Mouse (Mus musculus): ENCODE results near the gene Mrps15.

DNA sequence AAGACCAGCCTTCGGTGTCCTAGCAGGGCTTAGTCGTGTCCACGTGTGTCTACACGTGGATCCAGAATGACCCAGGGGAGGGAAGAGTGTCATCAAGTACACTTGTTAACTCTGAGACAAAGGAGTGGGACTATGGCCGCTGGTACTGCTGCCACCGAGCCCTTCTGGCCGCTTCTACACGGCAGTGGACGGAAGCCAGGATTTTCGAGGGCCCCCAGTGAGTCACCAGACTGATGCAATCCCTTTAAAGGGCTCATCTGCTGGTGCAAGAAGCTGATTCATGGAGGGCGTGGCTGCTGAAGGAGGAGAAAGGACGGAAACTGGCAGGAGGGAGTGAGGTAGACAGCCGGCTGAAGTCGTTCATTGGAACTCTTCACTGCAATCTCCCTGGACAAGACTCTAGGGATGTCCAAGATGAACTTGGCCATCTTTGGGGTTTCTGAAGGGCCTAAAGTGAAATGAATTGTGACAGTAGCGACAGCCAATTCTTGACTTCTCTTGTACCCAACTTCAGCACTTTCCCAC, 56.4 kb downstream of the Mrps15 start:
- TF ChIP-seq CTCF (IDR thresholded peaks at IDR 0.05 in 2 of 3, conservative IDR thresholded peaks at IDR 0.05 in 1 of 3; ENCODE audit: control insufficient read depth in 1 of 3, insufficient read depth in 1 of 3, low read depth in 2 of 3, low read length in 3 of 3, poor library complexity in 1 of 3, severe bottlenecking in 1 of 3) (no peak), SMC3 (IDR thresholded peaks at IDR 0.05; ENCODE audit: low read depth, low read length) (no peak), ZKSCAN1 (IDR thresholded peaks at IDR 0.05; ENCODE audit: low read depth, low read length) (no peak), USF1 (IDR thresholded peaks at IDR 0.05; ENCODE audit: low read depth, low read length) (no peak), EP300 (IDR thresholded peaks at IDR 0.05; ENCODE audit: low read depth in 1 of 2, low read length in 2 of 2) (peak; percentile 46 to 78; a peak in 3 of 4 replicates), UBTF (IDR thresholded peaks at IDR 0.05; ENCODE audit: borderline replicate concordance, insufficient read depth, low read depth, low read length) (no peak), POLR2AphosphoS2 (IDR thresholded peaks at IDR 0.05; ENCODE audit: low read length) (0 out of 2 replicates have a peak, but pooled peaks have one; percentile 64), TBP (IDR thresholded peaks at IDR 0.05; ENCODE audit: low read depth, low read length) (peak; percentile 74; the same call in 1 of the 2 replicates), MAZ (IDR thresholded peaks at IDR 0.05; ENCODE audit: low read depth, low read length) (no peak), MAFK (IDR thresholded peaks at IDR 0.05; ENCODE audit: borderline replicate concordance, low read depth, low read length) (peak; percentile 77; the same call in 1 of the 2 replicates), POLR2A (IDR thresholded peaks at IDR 0.05; ENCODE audit: control insufficient read depth in 1 of 2, insufficient read depth in 1 of 2, low read depth in 1 of 2, low read length in 2 of 2, poor library complexity in 1 of 2) (peak in 1 of 2 experiments; percentile 39; a peak in 2 of 4 replicates), ETS1 (IDR thresholded peaks at IDR 0.05; ENCODE audit: low read depth, low read length) (peak; percentile 99)

All from MEL (cell line).